Mouse (Mus musculus): ENCODE measurements around the gene Rnase11. TPM values are rescaled to one million over a fixed set of nuclear protein-coding genes. Genes with fewer than 3 reads are reported as not detected.
A peak's percentile ranks its signal among the peaks of the same experiment; 100 is the strongest.
"Not testable (repeated sequence)": the region's sequence is repeated elsewhere in the genome, so short reads cannot be mapped to it uniquely, and the experiment has no call there.

Rnase11 gene
- polyA plus RNA-seq, 1 experiment from 2014 or later, result not detected

GRCm38 (mm10) chr14:51027387-51028155 is 22.4 kb downstream of the Rnase11 start:
- Histone ChIP-seq H3K9ac (ENCODE audit: low read depth, low read length) (no peak overlapping the region), H3K4me1 (replicated peaks; ENCODE audit: control insufficient read depth, insufficient read depth, low read length) (no peaks in the 10 kb centered on the region), H3K4me2 (replicated peaks; ENCODE audit: low read depth, low read length) (no peak overlapping the region), H3K27ac (ENCODE audit: low read depth, low read length) (no peak overlapping the region), H3K4me3 (ENCODE audit: low read depth, low read length) (no peak overlapping the region), H3K27me3 (ENCODE audit: control insufficient read depth, insufficient read depth, low read length) (no peaks in the 10 kb centered on the region), H3K36me3 (ENCODE audit: control insufficient read depth, insufficient read depth, low read length) (no peaks in the 10 kb centered on the region), H3K9me3 (ENCODE audit: control insufficient read depth, low read length) (no peaks in the 10 kb centered on the region)
- ATAC-seq (ENCODE audit: low FRiP score), result peak; percentile 45
- DNase-seq (ENCODE audit: low spot score), result no peak
- 57% methylated on average over 3 of the region's 3 CpGs for WGBS

- H3K9ac ChIP-seq (ENCODE audit: low read depth, low read length), result no peak overlapping the region
- H3K4me2 ChIP-seq (replicated peaks; ENCODE audit: low read depth, low read length), result no peak overlapping the region
- no peaks in the 10 kb centered on the region for H3K9me3 ChIP-seq (ENCODE audit: control insufficient read depth, low read length)
- WGBS, result 42% methylated on average over 5 of the region's 5 CpGs
- H3K27ac ChIP-seq (ENCODE audit: low read depth, low read length), result no peak overlapping the region
- H3K27me3 ChIP-seq (ENCODE audit: control insufficient read depth, insufficient read depth, low read length), result no peaks in the 10 kb centered on the region
- ATAC-seq (ENCODE audit: low FRiP score) (peak; percentile 64; the same call in 1 of the 2 replicates), DNase-seq (ENCODE audit: low spot score) (peak; percentile 80)
- no peak overlapping the region for H3K4me3 ChIP-seq (ENCODE audit: low read depth, low read length)
- H3K4me1 ChIP-seq (replicated peaks; ENCODE audit: control insufficient read depth, insufficient read depth, low read length), result no peaks in the 10 kb centered on the region
- H3K36me3 ChIP-seq (ENCODE audit: control insufficient read depth, insufficient read depth, low read length), result no peaks in the 10 kb centered on the region
Measured at GRCm38 (mm10) chr14:51026391-51027133, 23.4 kb downstream of the Rnase11 start.

- no peak overlapping the region for H3K9ac ChIP-seq (ENCODE audit: low read depth, low read length)
- no peaks in the 10 kb centered on the region for H3K9me3 ChIP-seq (ENCODE audit: control insufficient read depth, low read length)
- WGBS, result 83% methylated on average over 1 of the region's 1 CpGs
- H3K27ac ChIP-seq (ENCODE audit: low read depth, low read length), result no peak overlapping the region
- ATAC-seq (ENCODE audit: low FRiP score) (no peak), DNase-seq (ENCODE audit: low spot score) (no peak)
- H3K36me3 ChIP-seq (ENCODE audit: control insufficient read depth, insufficient read depth, low read length), result no peaks in the 10 kb centered on the region
- H3K27me3 ChIP-seq (ENCODE audit: control insufficient read depth, insufficient read depth, low read length), result no peaks in the 10 kb centered on the region
- H3K4me3 ChIP-seq (ENCODE audit: low read depth, low read length), result no peak overlapping the region
- no peak overlapping the region for H3K4me2 ChIP-seq (replicated peaks; ENCODE audit: low read depth, low read length)
- no peaks in the 10 kb centered on the region for H3K4me1 ChIP-seq (replicated peaks; ENCODE audit: control insufficient read depth, insufficient read depth, low read length)
Measured at GRCm38 (mm10) chr14:51024820-51025219, 25.1 kb downstream of the Rnase11 start.

GRCm38 (mm10) chr14:51023457-51023856 is 26.5 kb downstream of the Rnase11 start:
- Histone ChIP-seq H3K4me2 (replicated peaks; ENCODE audit: low read depth, low read length) (no peak overlapping the region), H3K9me3 (ENCODE audit: control insufficient read depth, low read length) (no peaks in the 10 kb centered on the region), H3K9ac (ENCODE audit: low read depth, low read length) (no peak overlapping the region), H3K4me1 (replicated peaks; ENCODE audit: control insufficient read depth, insufficient read depth, low read length) (no peaks in the 10 kb centered on the region), H3K36me3 (ENCODE audit: control insufficient read depth, insufficient read depth, low read length) (no peaks in the 10 kb centered on the region), H3K4me3 (ENCODE audit: low read depth, low read length) (no peak overlapping the region), H3K27ac (ENCODE audit: low read depth, low read length) (no peak overlapping the region), H3K27me3 (ENCODE audit: control insufficient read depth, insufficient read depth, low read length) (no peaks in the 10 kb centered on the region)
- WGBS, result 79% methylated on average over 4 of the region's 4 CpGs
- ATAC-seq (ENCODE audit: low FRiP score), result no peak
- DNase-seq (ENCODE audit: low spot score), result no peak

GRCm38 (mm10) chr14:51017256-51017655 is 32.7 kb downstream of the Rnase11 start:
- H3K4me2 ChIP-seq (replicated peaks; ENCODE audit: low read depth, low read length), result no peak overlapping the region
- H3K9me3 ChIP-seq (ENCODE audit: control insufficient read depth, low read length), result no peaks in the 10 kb centered on the region
- 76% methylated on average over 3 of the region's 3 CpGs for WGBS
- H3K27me3 ChIP-seq (ENCODE audit: control insufficient read depth, insufficient read depth, low read length), result no peaks in the 10 kb centered on the region
- no peaks in the 10 kb centered on the region for H3K4me1 ChIP-seq (replicated peaks; ENCODE audit: control insufficient read depth, insufficient read depth, low read length)
- no peak overlapping the region for H3K9ac ChIP-seq (ENCODE audit: low read depth, low read length)
- no peaks in the 10 kb centered on the region for H3K36me3 ChIP-seq (ENCODE audit: control insufficient read depth, insufficient read depth, low read length)
- no peak overlapping the region for H3K4me3 ChIP-seq (ENCODE audit: low read depth, low read length)
- no peak for ATAC-seq (ENCODE audit: low FRiP score)
- H3K27ac ChIP-seq (ENCODE audit: low read depth, low read length), result no peak overlapping the region
- DNase-seq (ENCODE audit: low spot score), result no peak

GRCm38 (mm10) chr14:51015780-51016179 is 34.2 kb downstream of the Rnase11 start:
- no peak overlapping the region for H3K4me3 ChIP-seq (ENCODE audit: low read depth, low read length)
- no peak overlapping the region for H3K4me2 ChIP-seq (replicated peaks; ENCODE audit: low read depth, low read length)
- H3K9me3 ChIP-seq (ENCODE audit: control insufficient read depth, low read length), result no peaks in the 10 kb centered on the region
- H3K27ac ChIP-seq (ENCODE audit: low read depth, low read length), result no peak overlapping the region
- no peak overlapping the region for H3K9ac ChIP-seq (ENCODE audit: low read depth, low read length)
- no peaks in the 10 kb centered on the region for H3K36me3 ChIP-seq (ENCODE audit: control insufficient read depth, insufficient read depth, low read length)
- H3K27me3 ChIP-seq (ENCODE audit: control insufficient read depth, insufficient read depth, low read length), result no peaks in the 10 kb centered on the region
- no peak for DNase-seq (ENCODE audit: low spot score)
- no peak for ATAC-seq (ENCODE audit: low FRiP score)
- no peaks in the 10 kb centered on the region for H3K4me1 ChIP-seq (replicated peaks; ENCODE audit: control insufficient read depth, insufficient read depth, low read length)

- WGBS, result 82% methylated on average over 3 of the region's 3 CpGs
Measured at GRCm38 (mm10) chr14:51014724-51015123, 35.2 kb downstream of the Rnase11 start.

GRCm38 (mm10) chr14:51009572-51009971 is 40.4 kb downstream of the Rnase11 start:
- H3K4me3 ChIP-seq (ENCODE audit: low read depth, low read length), result no peak overlapping the region
- no peaks in the 10 kb centered on the region for H3K27me3 ChIP-seq (ENCODE audit: control insufficient read depth, insufficient read depth, low read length)
- H3K4me2 ChIP-seq (replicated peaks; ENCODE audit: low read depth, low read length), result no peak overlapping the region
- H3K4me1 ChIP-seq (replicated peaks; ENCODE audit: control insufficient read depth, insufficient read depth, low read length), result no peaks in the 10 kb centered on the region
- 87% methylated on average over 6 of the region's 6 CpGs for WGBS
- no peak for DNase-seq (ENCODE audit: low spot score)
- no peaks in the 10 kb centered on the region for H3K36me3 ChIP-seq (ENCODE audit: control insufficient read depth, insufficient read depth, low read length)
- no peaks in the 10 kb centered on the region for H3K9me3 ChIP-seq (ENCODE audit: control insufficient read depth, low read length)
- no peak overlapping the region for H3K27ac ChIP-seq (ENCODE audit: low read depth, low read length)
- ATAC-seq (ENCODE audit: low FRiP score), result no peak
- no peak overlapping the region for H3K9ac ChIP-seq (ENCODE audit: low read depth, low read length)

More at GRCm38 (mm10) chr14:51014724-51015123, 35.2 kb downstream of the Rnase11 start:
- H3K4me3 ChIP-seq (ENCODE audit: low read depth, low read length); H3K4me1 ChIP-seq (replicated peaks; ENCODE audit: control insufficient read depth, insufficient read depth, low read length); ATAC-seq (ENCODE audit: low FRiP score); H3K36me3 ChIP-seq (ENCODE audit: control insufficient read depth, insufficient read depth, low read length); H3K27me3 ChIP-seq (ENCODE audit: control insufficient read depth, insufficient read depth, low read length); H3K27ac ChIP-seq (ENCODE audit: low read depth, low read length); H3K9ac ChIP-seq (ENCODE audit: low read depth, low read length); H3K9me3 ChIP-seq (ENCODE audit: control insufficient read depth, low read length); DNase-seq (ENCODE audit: low spot score); H3K4me2 ChIP-seq (replicated peaks; ENCODE audit: low read depth, low read length): not testable (repeated sequence)

GRCm38 (mm10) chr14:51008781-51009180 is 41.2 kb downstream of the Rnase11 start:
- H3K4me1 ChIP-seq (replicated peaks; ENCODE audit: control insufficient read depth, insufficient read depth, low read length), result no peaks in the 10 kb centered on the region
- no peak overlapping the region for H3K4me2 ChIP-seq (replicated peaks; ENCODE audit: low read depth, low read length)
- no peaks in the 10 kb centered on the region for H3K27me3 ChIP-seq (ENCODE audit: control insufficient read depth, insufficient read depth, low read length)
- H3K36me3 ChIP-seq (ENCODE audit: control insufficient read depth, insufficient read depth, low read length), result no peaks in the 10 kb centered on the region
- H3K9ac ChIP-seq (ENCODE audit: low read depth, low read length), result no peak overlapping the region
- DNase-seq (ENCODE audit: low spot score) (no peak), ATAC-seq (ENCODE audit: low FRiP score) (no peak)
- WGBS, result 88% methylated on average over 4 of the region's 4 CpGs
- no peaks in the 10 kb centered on the region for H3K9me3 ChIP-seq (ENCODE audit: control insufficient read depth, low read length)
- H3K27ac ChIP-seq (ENCODE audit: low read depth, low read length), result no peak overlapping the region
- no peak overlapping the region for H3K4me3 ChIP-seq (ENCODE audit: low read depth, low read length)

Data from hindbrain, embryonic 11.5 days (tissue).